Mouse (Mus musculus) cerebellum, adult 2 months (tissue): ENCODE data around the gene Zfp462.

Source experiments
- CTCF ChIP-seq: fragments of 200-500 bp; IDR thresholded peaks from 2 replicates; pipeline ENCODE4 v1.5.1; 2011; ENCODE audit warnings: low read depth, mild to moderate bottlenecking, control low read depth, low read length, moderate library complexity, borderline replicate concordance; ENCODE audit not compliant: insufficient read depth
- POLR2A ChIP-seq: fragments of 200-500 bp; IDR thresholded peaks from 2 replicates; pipeline ENCODE4 v1.6.1; 2011; ENCODE audit warnings: low read length, control low read depth, borderline replicate concordance; ENCODE audit not compliant: insufficient read depth

GRCm38 (mm10) chr4:55102382-55102781, 157.5 kb downstream of the Zfp462 start:
- TF ChIP-seq POLR2A (no peak), CTCF (no peak)
